Mouse (Mus musculus): ENCODE measurements around the gene Noxo1. TPM values are rescaled to one million over a fixed set of nuclear protein-coding genes. Genes with fewer than 3 reads are reported as not detected.

Noxo1 gene
- polyA plus RNA-seq, 1 experiment = 0.02 TPM

GRCm38 (mm10) chr17:24692385-24692784 lies 3.6 kb upstream of the Noxo1 start:
- H3K4me1 ChIP-seq (ENCODE audit: control insufficient read depth) = peaks cover 56% of the 10 kb centered on the region
- peaks cover 51% of the 10 kb centered on the region for H3K27me3 ChIP-seq (ENCODE audit: control insufficient read depth)
- TF ChIP-seq GATA1 (IDR thresholded peaks at IDR 0.05; ENCODE audit: low read length) = no peak
- no peak for TF ChIP-seq TAL1 (IDR thresholded peaks at IDR 0.05; ENCODE audit: low read length)
- H3K36me3 ChIP-seq (ENCODE audit: control insufficient read depth) = peaks cover 20% of the 10 kb centered on the region
- peaks cover 13% of the 10 kb centered on the region; the same call in 1 of the 2 replicates for H3K9me3 ChIP-seq (ENCODE audit: control insufficient read depth, low read length)
- no peak overlapping the region for H3K4me3 ChIP-seq (replicated peaks)

GRCm38 (mm10) chr17:24695326-24696010 lies 566 bp upstream of the Noxo1 start:
- H3K36me3 ChIP-seq (ENCODE audit: control insufficient read depth) = peaks cover 32% of the 10 kb centered on the region
- no peaks in the 10 kb centered on the region for H3K9me3 ChIP-seq (ENCODE audit: control insufficient read depth, low read length)
- no peak for TF ChIP-seq GATA1 (IDR thresholded peaks at IDR 0.05; ENCODE audit: low read length)
- no peak for TF ChIP-seq TAL1 (IDR thresholded peaks at IDR 0.05; ENCODE audit: low read length)
- H3K4me1 ChIP-seq (ENCODE audit: control insufficient read depth) = peaks cover 45% of the 10 kb centered on the region
- peak overlapping the region; percentile 96 for H3K4me3 ChIP-seq (replicated peaks)
- H3K27me3 ChIP-seq (ENCODE audit: control insufficient read depth) = peaks cover 29% of the 10 kb centered on the region

DNA sequence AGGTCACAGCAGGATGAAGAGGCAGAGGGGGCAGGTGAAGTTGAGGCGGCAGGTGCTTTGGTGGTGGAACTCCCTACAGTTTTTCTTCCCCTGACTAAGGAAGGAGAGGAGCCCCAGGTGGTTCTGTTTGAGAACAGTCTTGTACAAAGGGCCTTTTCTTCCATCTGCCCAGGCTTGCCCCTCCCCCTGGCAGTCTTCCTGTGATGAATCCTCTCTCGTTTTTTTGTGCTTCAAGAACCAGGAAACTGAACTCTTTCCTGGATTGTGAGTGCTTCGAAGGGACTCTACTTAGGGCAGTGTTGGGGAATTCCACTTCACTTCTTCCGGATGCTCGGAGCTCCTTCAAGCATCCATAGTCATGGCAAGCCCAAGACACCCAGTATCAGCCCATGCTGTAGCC lies 2.0 kb downstream of the Noxo1 start:
- peaks cover 45% of the 10 kb centered on the region for H3K36me3 ChIP-seq (ENCODE audit: control insufficient read depth)
- peaks cover 9% of the 10 kb centered on the region for H3K27me3 ChIP-seq (ENCODE audit: control insufficient read depth)
- H3K4me1 ChIP-seq (ENCODE audit: control insufficient read depth) = peaks cover 41% of the 10 kb centered on the region
- no peak overlapping the region for H3K4me3 ChIP-seq (replicated peaks)
- no peak for TF ChIP-seq TAL1 (IDR thresholded peaks at IDR 0.05; ENCODE audit: low read length)
- no peaks in the 10 kb centered on the region for H3K9me3 ChIP-seq (ENCODE audit: control insufficient read depth, low read length)

- no peak for TF ChIP-seq GATA1 (IDR thresholded peaks at IDR 0.05; ENCODE audit: low read length)
- TF ChIP-seq TAL1 (IDR thresholded peaks at IDR 0.05; ENCODE audit: low read length) = no peak
- H3K9me3 ChIP-seq (ENCODE audit: control insufficient read depth, low read length) = no peaks in the 10 kb centered on the region
- peaks cover 38% of the 10 kb centered on the region for H3K4me1 ChIP-seq (ENCODE audit: control insufficient read depth)
- peaks cover 9% of the 10 kb centered on the region for H3K27me3 ChIP-seq (ENCODE audit: control insufficient read depth)
- peaks cover 44% of the 10 kb centered on the region for H3K36me3 ChIP-seq (ENCODE audit: control insufficient read depth)
- H3K4me3 ChIP-seq (replicated peaks) = no peak overlapping the region
Measured at GRCm38 (mm10) chr17:24698715-24699114, 2.7 kb downstream of the Noxo1 start.

GRCm38 (mm10) chr17:24699473-24699872 lies 3.4 kb downstream of the Noxo1 start:
- H3K4me1 ChIP-seq (ENCODE audit: control insufficient read depth) = peaks cover 33% of the 10 kb centered on the region
- TF ChIP-seq GATA1 (IDR thresholded peaks at IDR 0.05; ENCODE audit: low read length) (no peak), TAL1 (IDR thresholded peaks at IDR 0.05; ENCODE audit: low read length) (no peak)
- H3K9me3 ChIP-seq (ENCODE audit: control insufficient read depth, low read length) = no peaks in the 10 kb centered on the region
- no peak overlapping the region for H3K4me3 ChIP-seq (replicated peaks)
- peaks cover 9% of the 10 kb centered on the region for H3K27me3 ChIP-seq (ENCODE audit: control insufficient read depth)
- H3K36me3 ChIP-seq (ENCODE audit: control insufficient read depth) = peaks cover 46% of the 10 kb centered on the region

- Histone ChIP-seq H3K27me3 (ENCODE audit: control insufficient read depth) (peaks cover 9% of the 10 kb centered on the region), H3K36me3 (ENCODE audit: control insufficient read depth) (peaks cover 62% of the 10 kb centered on the region)
Measured at GRCm38 (mm10) chr17:24701251-24701650, 5.2 kb downstream of the Noxo1 start.

DNA sequence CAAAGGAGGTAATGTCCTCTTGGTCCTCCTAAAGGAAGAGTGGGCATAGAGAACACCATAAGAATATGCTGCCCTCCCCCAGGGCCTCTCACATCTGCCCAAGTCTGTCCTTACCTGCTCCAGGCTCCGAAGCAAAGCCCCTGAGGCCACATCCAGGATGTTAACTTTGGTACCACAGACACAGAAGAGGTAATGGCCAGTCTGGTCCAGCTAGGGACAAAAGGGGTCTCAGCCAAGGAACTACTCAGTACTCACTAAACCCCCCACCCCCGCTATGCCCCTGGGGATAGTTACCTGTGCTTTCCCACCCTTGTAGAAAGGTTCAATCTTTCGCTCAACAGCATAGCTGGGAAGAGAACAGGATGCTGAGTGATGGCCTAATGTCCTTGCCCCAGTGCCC lies 9.8 kb downstream of the Noxo1 start:
- H3K27me3 ChIP-seq (ENCODE audit: control insufficient read depth) = no peaks in the 10 kb centered on the region
- TF ChIP-seq GATA1 (IDR thresholded peaks at IDR 0.05; ENCODE audit: low read length) (no peak), TAL1 (IDR thresholded peaks at IDR 0.05; ENCODE audit: low read length) (no peak)
- no peaks in the 10 kb centered on the region for H3K9me3 ChIP-seq (ENCODE audit: control insufficient read depth, low read length)
- H3K4me3 ChIP-seq (replicated peaks) = peak overlapping the region; percentile 81
- peaks cover 47% of the 10 kb centered on the region for H3K36me3 ChIP-seq (ENCODE audit: control insufficient read depth)
- H3K4me1 ChIP-seq (ENCODE audit: control insufficient read depth) = peaks cover 26% of the 10 kb centered on the region

More at GRCm38 (mm10) chr17:24701251-24701650, 5.2 kb downstream of the Noxo1 start:
- H3K9me3 ChIP-seq (ENCODE audit: control insufficient read depth, low read length) = no peaks in the 10 kb centered on the region
- H3K4me1 ChIP-seq (ENCODE audit: control insufficient read depth) = peaks cover 34% of the 10 kb centered on the region
- H3K4me3 ChIP-seq (replicated peaks) = no peak overlapping the region
- TF ChIP-seq GATA1 (IDR thresholded peaks at IDR 0.05; ENCODE audit: low read length) (no peak), TAL1 (IDR thresholded peaks at IDR 0.05; ENCODE audit: low read length) (no peak)

DNA sequence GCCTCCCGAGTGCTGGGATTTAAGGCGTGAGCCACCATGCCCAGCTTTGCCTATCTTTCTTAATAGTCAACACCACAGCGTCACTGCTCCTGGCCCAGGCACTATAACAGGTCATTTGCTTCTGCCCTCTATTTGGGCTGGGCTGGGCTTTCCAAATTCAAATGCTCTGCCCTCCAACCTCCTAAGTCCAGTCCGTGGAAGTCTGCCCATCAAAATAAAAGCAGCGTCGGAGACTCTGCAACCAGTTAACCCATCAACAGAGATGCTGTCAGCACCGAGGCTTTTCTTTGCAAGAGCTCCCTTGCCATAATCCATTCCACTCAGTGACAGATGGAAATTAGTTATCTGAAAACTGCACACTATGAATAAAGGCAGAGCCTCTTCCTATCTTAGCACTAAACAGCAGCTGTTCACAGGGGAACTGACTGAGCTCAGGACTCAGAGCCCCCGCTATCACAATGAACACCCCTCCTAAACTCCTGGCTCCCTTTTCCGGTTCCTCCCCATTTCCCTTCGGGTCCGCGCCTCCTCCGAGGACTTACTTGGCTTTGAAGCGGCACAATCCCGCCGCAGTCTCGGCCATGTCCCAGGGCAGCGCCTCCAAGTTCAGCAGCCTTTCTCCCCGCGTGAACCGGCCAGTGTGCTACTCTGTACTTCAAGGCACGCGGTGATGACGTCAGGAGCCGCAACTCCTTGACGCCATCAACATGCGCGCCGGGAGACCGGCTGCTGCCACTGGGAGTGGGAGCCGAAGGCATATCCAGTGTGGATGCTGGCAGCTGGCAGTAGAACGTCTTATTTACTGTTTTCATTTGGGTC lies 11.2 kb downstream of the Noxo1 start, which contains the start of gene Tbl3:
Gene Tbl3, minus strand, starts transcription at position 679 of the 819 bp plus-strand sequence.
- no peaks in the 10 kb centered on the region for H3K9me3 ChIP-seq (ENCODE audit: control insufficient read depth, low read length)
- no peaks in the 10 kb centered on the region for H3K27me3 ChIP-seq (ENCODE audit: control insufficient read depth)
- H3K4me1 ChIP-seq (ENCODE audit: control insufficient read depth) = peaks cover 26% of the 10 kb centered on the region
- H3K4me3 ChIP-seq (replicated peaks) = peak within 1 kb of the TSS; percentile 81
- TF ChIP-seq GATA1 (IDR thresholded peaks at IDR 0.05; ENCODE audit: low read length) = no peak; the same call in 1 of the 2 replicates
- peak; percentile 40; the same call in 2 of the 3 replicates for TF ChIP-seq TAL1 (IDR thresholded peaks at IDR 0.05; ENCODE audit: low read length)
- H3K36me3 ChIP-seq (ENCODE audit: control insufficient read depth) = peaks cover 33% of the 10 kb centered on the region

DNA sequence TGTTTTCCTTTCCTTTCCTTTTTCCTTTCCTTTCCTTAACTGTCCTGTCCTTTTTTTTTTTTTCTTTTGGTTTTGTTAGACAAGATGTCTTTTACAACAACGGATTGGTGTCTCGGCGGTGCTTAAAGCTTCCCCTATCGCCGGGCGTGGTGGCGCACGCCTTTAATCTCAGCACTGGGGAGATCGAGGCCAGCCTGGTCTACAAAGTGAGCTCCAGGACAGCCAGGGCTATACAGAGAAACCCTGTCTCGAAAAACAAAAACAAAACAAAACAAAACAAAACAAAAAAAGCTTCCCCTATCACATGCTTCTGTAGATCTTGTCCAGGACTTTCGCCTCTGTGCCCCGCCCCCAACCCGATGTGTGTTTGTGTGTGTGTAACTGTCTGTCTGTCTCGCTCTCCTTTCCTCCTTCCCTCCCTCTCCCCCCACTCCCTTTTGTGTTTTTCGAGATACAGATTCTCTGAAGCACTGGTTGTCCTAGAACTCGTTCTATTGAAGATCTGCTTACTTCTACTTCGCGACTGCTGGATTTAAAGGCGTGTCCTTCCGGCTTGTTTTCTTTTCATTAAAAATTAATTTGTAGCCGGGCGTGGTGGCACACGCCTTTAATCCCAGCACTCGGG lies 11.9 kb downstream of the Noxo1 start:
- no peaks in the 10 kb centered on the region for H3K9me3 ChIP-seq (ENCODE audit: control insufficient read depth, low read length)
- TF ChIP-seq GATA1 (IDR thresholded peaks at IDR 0.05; ENCODE audit: low read length) (no peak), TAL1 (IDR thresholded peaks at IDR 0.05; ENCODE audit: low read length) (no peak)
- peak overlapping the region; percentile 81 for H3K4me3 ChIP-seq (replicated peaks)
- peaks cover 26% of the 10 kb centered on the region for H3K4me1 ChIP-seq (ENCODE audit: control insufficient read depth)
- peaks cover 27% of the 10 kb centered on the region for H3K36me3 ChIP-seq (ENCODE audit: control insufficient read depth)
- no peaks in the 10 kb centered on the region for H3K27me3 ChIP-seq (ENCODE audit: control insufficient read depth)

All from erythroblast, embryonic 14.5 days (primary cell).